Mouse (Mus musculus) forebrain, embryonic 11.5 days (tissue): ENCODE data around the gene Dnaic2. TPM values are rescaled to one million over a fixed set of nuclear protein-coding genes. Genes with fewer than 3 reads are reported as not detected.

ENCODE experiments used
- ATAC-seq: fragments of 200-750 bp; cut with Nextera tagmentation; replicated peaks from 2 replicates; pipeline ENCODE4 v1.8.0; 2017; ENCODE audit warnings: moderate TSS enrichment; ENCODE audit not compliant: low FRiP score
- DNase-seq: peaks from one replicate; pipeline ENCODE4 v3.0.0-alpha.2; 2017; ENCODE audit warnings: low spot score
- H3K27ac ChIP-seq: fragments of 300-500 bp; sonication (generic); 2 replicates; pipeline ENCODE4 v1.5.1; 2014; ENCODE audit warnings: low read depth, low read length
- H3K27me3 ChIP-seq: fragments of 300-500 bp; sonication (generic); 2 replicates; pipeline ENCODE4 v1.6.1; 2014; ENCODE audit warnings: mild to moderate bottlenecking, low read length, mixed read lengths; ENCODE audit not compliant: control insufficient read depth, insufficient read depth
- H3K36me3 ChIP-seq: fragments of 300-500 bp; sonication (generic); 2 replicates; pipeline ENCODE4 v1.6.1; 2014; ENCODE audit warnings: mild to moderate bottlenecking, low read length, moderate library complexity, mixed read lengths; ENCODE audit not compliant: control insufficient read depth, insufficient read depth
- H3K4me1 ChIP-seq: fragments of 300-500 bp; sonication (generic); replicated peaks from 2 replicates; pipeline ENCODE4 v1.6.1; 2014; ENCODE audit warnings: low read length, mixed read lengths; ENCODE audit not compliant: control insufficient read depth, insufficient read depth
- H3K4me2 ChIP-seq: fragments of 300-500 bp; sonication (generic); 2 replicates; pipeline ENCODE4 v1.6.1; 2014; ENCODE audit warnings: low read depth, mild to moderate bottlenecking, low read length, moderate library complexity, mixed read lengths; ENCODE audit not compliant: severe bottlenecking
- H3K4me3 ChIP-seq: fragments of 300-500 bp; sonication (generic); 2 replicates; pipeline ENCODE4 v1.5.1; 2014; ENCODE audit warnings: low read depth, low read length
- H3K9ac ChIP-seq: fragments of 300-500 bp; sonication (generic); 2 replicates; pipeline ENCODE4 v1.6.1; 2014; ENCODE audit warnings: low read length
- H3K9me3 ChIP-seq: fragments of 300-500 bp; sonication (generic); 2 replicates; pipeline ENCODE4 v1.6.1; 2016; ENCODE audit warnings: low read length, mixed read lengths; ENCODE audit not compliant: control insufficient read depth
- WGBS: fragments of 180-500 bp; shearing (Covaris S2); extraction: QIAGEN DNeasy Blood & Tissue Kit; methylation state at CpG from one replicate; pipeline ENCODE4 v1.1.7; 2014; 5-methylcytosine and 5-hydroxymethylcytosine counted together
- polyA plus RNA-seq: library from polyadenylated mRNA; unstranded; fragments of >200 nt; fragmentation: Nextera tagmentation; extraction: Ambion mirVana; gene quantifications from 2 replicates; pipeline ENCODE4 v1.2.1, GENCODE M21; 2014

The Dnaic2 gene
- polyA plus RNA-seq, 1 experiment from 2014 or later, result 1.1 TPM

- no peak overlapping the region for H3K4me2 ChIP-seq
- H3K27ac ChIP-seq, result no peak overlapping the region
- 84% methylated on average over 14 of the region's 14 CpGs for WGBS
- H3K9me3 ChIP-seq, result no peaks in the 10 kb centered on the region
- 0 out of 2 replicates have a peak, but pooled peaks cover 2% of the 10 kb centered on the region for H3K4me1 ChIP-seq
- DNase-seq (no peak), ATAC-seq (no peak; the same call in 1 of the 2 replicates)
- no peak overlapping the region for H3K4me3 ChIP-seq
- H3K27me3 ChIP-seq, result no peaks in the 10 kb centered on the region
- H3K36me3 ChIP-seq, result no peaks in the 10 kb centered on the region
- H3K9ac ChIP-seq, result no peak overlapping the region
These were observed 42.4 kb upstream of the Dnaic2 start for GRCm38 (mm10) chr11:114684627-114685373.

GRCm38 (mm10) chr11:114685526-114686040 lies 41.6 kb upstream of the Dnaic2 start:
- Histone ChIP-seq H3K4me2 (no peak overlapping the region), H3K9me3 (no peaks in the 10 kb centered on the region), H3K36me3 (no peaks in the 10 kb centered on the region; the same call in 1 of the 2 replicates), H3K4me1 (no peaks in the 10 kb centered on the region), H3K27ac (no peak overlapping the region), H3K27me3 (no peaks in the 10 kb centered on the region), H3K9ac (no peak overlapping the region), H3K4me3 (no peak overlapping the region)
- no peak for DNase-seq
- 86% methylated on average over 9 of the region's 9 CpGs for WGBS
- ATAC-seq, result no peak

DNA sequence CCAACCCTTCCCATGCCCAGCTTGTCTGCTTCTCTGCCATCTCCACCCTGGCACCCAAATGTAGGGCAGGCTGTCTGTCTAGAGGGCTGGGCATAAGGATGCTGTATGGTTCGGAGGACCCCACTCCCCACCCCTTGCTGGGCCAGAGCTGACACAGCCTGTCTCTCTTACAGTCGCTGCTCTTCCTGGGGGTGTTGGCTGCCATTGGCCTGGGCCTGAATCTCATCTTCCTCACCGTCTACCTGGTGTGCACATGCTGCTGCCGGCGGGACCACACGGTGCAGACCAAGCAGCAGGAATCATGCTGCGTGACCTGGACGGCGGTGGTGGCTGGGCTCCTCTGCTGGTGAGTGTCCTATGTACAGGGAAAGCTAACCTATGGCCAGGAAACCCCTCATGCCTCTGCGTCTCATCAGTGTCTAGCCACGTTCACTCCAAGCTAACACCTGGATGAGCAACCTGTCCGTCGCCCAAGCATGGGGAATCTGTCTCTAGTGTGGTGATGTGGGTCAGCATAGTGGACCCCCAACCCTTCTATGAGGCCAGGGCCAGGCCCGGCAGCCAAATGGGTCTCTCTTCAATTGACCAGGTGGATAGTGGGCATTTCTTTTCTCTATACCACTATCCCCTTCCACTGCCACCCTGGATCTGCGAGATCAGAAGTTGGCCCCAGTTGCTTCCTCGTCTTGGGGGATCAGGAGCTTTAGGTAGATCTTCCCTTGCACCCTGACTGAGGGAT lies 40.8 kb upstream of the Dnaic2 start:
- Histone ChIP-seq H3K4me3 (no peak overlapping the region), H3K27me3 (no peaks in the 10 kb centered on the region), H3K9ac (no peak overlapping the region), H3K9me3 (no peaks in the 10 kb centered on the region), H3K4me2 (no peak overlapping the region), H3K27ac (no peak overlapping the region), H3K36me3 (no peaks in the 10 kb centered on the region; the same call in 1 of the 2 replicates), H3K4me1 (no peaks in the 10 kb centered on the region)
- DNase-seq (no peak), ATAC-seq (no peak)
- 93% methylated on average over 16 of the region's 16 CpGs for WGBS

GRCm38 (mm10) chr11:114687574-114688188 lies 39.5 kb upstream of the Dnaic2 start:
- H3K27ac ChIP-seq, result no peak overlapping the region
- H3K36me3 ChIP-seq, result no peaks in the 10 kb centered on the region; the same call in 1 of the 2 replicates
- H3K9ac ChIP-seq, result no peak overlapping the region
- H3K9me3 ChIP-seq, result no peaks in the 10 kb centered on the region
- ATAC-seq (no peak), DNase-seq (no peak)
- no peaks in the 10 kb centered on the region for H3K4me1 ChIP-seq
- no peaks in the 10 kb centered on the region for H3K27me3 ChIP-seq
- no peak overlapping the region for H3K4me2 ChIP-seq
- H3K4me3 ChIP-seq, result no peak overlapping the region
- 69% methylated on average over 10 of the region's 10 CpGs for WGBS

GRCm38 (mm10) chr11:114688729-114689128 lies 38.5 kb upstream of the Dnaic2 start:
- DNase-seq (no peak), ATAC-seq (no peak)
- Histone ChIP-seq H3K4me2 (no peak overlapping the region), H3K4me1 (no peaks in the 10 kb centered on the region), H3K9ac (no peak overlapping the region), H3K4me3 (no peak overlapping the region), H3K27me3 (no peaks in the 10 kb centered on the region), H3K9me3 (no peaks in the 10 kb centered on the region), H3K36me3 (no peaks in the 10 kb centered on the region; the same call in 1 of the 2 replicates), H3K27ac (no peak overlapping the region)
- 91% methylated on average over 2 of the region's 3 CpGs for WGBS

DNA sequence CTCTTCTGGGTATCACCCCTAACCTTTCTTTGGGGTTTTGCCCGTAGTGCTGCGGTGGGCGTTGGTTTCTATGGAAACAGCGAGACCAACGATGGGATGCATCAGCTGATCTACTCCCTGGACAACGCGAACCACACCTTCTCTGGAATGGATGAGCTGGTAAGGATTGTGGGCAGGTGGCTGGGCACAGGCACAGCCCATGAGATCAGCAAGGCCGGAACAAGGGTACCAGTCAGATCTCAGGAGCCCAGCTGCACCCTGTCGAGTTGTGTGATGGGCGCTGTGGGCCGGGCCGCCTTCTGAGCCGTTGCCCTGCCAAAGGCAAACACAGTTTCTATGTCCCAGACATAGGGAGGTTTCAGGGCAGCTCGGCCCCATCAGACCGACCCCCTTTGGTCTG lies 37.0 kb upstream of the Dnaic2 start:
- no peaks in the 10 kb centered on the region for H3K27me3 ChIP-seq
- H3K4me3 ChIP-seq, result no peak overlapping the region
- no peak for ATAC-seq
- H3K36me3 ChIP-seq, result no peaks in the 10 kb centered on the region; the same call in 1 of the 2 replicates
- DNase-seq, result no peak
- H3K9me3 ChIP-seq, result no peaks in the 10 kb centered on the region
- no peak overlapping the region for H3K27ac ChIP-seq
- no peak overlapping the region for H3K4me2 ChIP-seq
- H3K9ac ChIP-seq, result no peak overlapping the region
- 93% methylated on average over 15 of the region's 15 CpGs for WGBS
- no peaks in the 10 kb centered on the region for H3K4me1 ChIP-seq

DNA sequence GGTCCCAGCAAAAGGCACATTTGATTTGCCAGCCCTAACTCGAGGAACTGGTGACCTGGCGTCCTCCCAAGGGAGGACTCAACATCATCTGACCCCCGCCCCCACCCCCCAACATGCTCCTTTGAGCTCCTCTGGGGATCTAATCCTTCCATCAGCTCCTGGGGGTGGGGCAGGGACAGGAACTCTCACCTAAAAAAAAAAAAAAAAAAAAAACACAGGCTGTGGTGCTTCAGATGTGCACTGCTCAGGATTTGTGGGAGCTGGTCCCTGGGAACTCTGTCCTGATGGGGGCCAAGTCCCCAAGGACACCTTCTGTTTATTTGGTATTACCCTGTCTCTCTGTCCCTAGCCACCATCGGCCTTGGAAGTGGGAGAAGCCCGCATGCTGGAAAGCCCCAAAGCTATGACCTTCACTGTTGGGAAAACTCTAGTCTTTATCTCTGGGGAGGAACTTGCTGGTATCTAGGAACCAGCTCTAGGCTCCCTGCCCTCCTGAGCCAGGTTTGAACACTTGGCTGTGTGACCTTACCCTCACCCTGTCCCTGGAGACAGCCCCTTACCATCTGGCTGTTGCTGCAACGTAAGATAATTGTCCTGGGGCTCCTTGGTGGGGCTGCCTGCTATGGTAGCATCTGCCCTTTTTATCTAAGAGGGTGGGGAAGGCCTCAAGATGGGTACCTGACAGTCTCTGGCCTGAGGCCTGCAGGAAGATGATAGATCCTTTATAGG lies 35.6 kb upstream of the Dnaic2 start:
- Histone ChIP-seq H3K27me3 (no peaks in the 10 kb centered on the region), H3K4me2 (no peak overlapping the region), H3K9me3 (no peaks in the 10 kb centered on the region), H3K9ac (no peak overlapping the region), H3K4me1 (no peaks in the 10 kb centered on the region), H3K4me3 (no peak overlapping the region), H3K27ac (no peak overlapping the region), H3K36me3 (no peaks in the 10 kb centered on the region; the same call in 1 of the 2 replicates)
- WGBS, result 66% methylated on average over 6 of the region's 6 CpGs
- no peak for ATAC-seq
- DNase-seq, result no peak

DNA sequence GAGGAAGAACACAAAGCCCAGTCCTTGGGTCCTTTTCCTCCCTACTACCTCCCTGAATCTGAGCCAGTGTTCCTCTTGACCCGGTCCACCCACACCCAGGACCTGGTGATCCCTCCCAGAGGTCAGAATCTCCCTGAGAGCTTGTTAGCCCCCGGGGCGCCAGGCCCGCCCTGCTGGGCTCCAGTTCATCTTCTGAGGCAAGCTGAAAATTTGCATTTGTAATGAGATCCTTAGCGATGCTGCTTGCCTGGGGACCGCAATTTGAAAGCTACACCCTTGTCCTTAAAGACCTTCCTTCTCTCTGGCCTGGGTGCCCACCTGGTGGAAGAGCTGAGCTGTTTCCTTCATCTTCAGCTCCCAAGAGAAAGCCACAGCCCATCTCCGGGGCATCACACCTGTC lies 34.6 kb upstream of the Dnaic2 start:
- no peak overlapping the region for H3K27ac ChIP-seq
- H3K4me1 ChIP-seq, result no peaks in the 10 kb centered on the region
- no peak overlapping the region for H3K9ac ChIP-seq
- no peak overlapping the region for H3K4me2 ChIP-seq
- H3K9me3 ChIP-seq, result no peaks in the 10 kb centered on the region
- H3K27me3 ChIP-seq, result no peaks in the 10 kb centered on the region
- WGBS, result 55% methylated on average over 7 of the region's 7 CpGs
- H3K36me3 ChIP-seq, result no peaks in the 10 kb centered on the region; the same call in 1 of the 2 replicates
- no peak for ATAC-seq
- DNase-seq, result no peak
- H3K4me3 ChIP-seq, result no peak overlapping the region
